Mouse (Mus musculus) brain, adult 2 months (tissue): ENCODE measurements around the gene Cracr2b.

ENCODE experiments used
- DNase-seq: peaks from one replicate; pipeline ENCODE4 v3.0.0; 2011; ENCODE audit warnings: low read depth, low spot score

Gene Cracr2b

DNA sequence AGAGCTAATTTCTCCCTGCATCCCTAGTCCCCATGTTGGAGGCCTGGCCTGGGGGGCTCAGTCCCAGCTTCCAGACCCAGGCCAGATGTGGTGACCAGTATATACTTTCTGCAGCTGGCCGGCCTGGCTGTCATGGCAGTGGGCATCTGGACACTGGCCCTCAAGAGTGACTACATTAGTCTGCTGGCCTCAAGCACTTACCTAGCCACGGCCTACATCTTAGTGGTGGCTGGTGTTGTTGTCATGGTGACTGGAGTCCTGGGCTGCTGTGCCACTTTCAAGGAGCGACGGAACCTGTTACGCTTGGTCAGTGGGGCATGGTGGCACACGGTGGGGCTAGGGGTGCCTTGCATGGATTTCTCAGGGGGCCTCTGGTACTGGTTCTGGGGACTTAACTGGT, 8.5 kb downstream of the Cracr2b start:
- no peak for DNase-seq

DNA sequence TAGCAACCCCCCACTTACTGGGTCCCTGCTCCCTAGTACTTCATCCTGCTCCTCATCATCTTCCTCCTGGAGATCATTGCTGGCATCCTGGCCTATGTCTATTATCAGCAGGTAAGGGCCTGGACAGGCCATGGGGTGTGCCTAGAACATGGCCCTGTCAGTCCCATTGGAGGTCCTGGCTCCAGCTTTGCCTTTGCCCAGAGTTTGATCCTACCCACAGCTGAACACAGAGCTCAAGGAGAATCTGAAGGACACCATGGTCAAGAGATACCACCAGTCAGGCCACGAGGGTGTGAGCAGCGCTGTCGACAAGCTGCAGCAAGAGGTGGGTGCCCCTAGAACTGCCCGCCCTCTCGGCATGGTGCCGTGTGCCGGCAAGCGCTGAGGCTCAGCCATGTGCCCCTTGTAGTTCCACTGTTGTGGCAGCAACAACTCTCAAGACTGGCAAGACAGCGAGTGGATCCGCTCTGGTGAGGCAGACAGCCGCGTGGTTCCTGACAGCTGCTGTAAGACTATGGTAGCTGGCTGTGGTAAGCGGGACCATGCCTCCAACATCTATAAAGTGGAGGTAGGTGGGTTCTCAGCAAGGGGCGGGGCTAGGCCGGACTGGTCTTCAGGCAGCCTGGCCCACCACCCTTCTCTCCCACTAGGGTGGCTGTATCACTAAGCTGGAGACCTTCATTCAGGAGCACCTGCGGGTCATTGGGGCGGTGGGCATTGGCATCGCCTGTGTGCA, 9.2 kb downstream of the Cracr2b start:
- DNase-seq: no peak

DNA sequence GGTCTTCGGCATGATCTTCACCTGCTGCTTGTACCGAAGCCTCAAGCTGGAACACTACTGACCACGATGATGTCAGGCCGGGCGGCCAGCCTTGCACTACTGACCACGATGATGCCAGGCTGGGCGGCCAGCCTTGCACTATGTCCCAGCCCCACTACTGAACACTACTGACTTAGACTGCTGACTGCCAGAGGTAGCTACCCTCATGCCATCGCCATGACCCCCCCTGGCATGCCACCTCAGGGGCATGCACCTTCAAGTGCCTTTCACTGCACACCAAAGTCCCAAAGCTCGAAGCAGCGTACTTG, 9.7 kb downstream of the Cracr2b start:
- DNase-seq: no peak

DNA sequence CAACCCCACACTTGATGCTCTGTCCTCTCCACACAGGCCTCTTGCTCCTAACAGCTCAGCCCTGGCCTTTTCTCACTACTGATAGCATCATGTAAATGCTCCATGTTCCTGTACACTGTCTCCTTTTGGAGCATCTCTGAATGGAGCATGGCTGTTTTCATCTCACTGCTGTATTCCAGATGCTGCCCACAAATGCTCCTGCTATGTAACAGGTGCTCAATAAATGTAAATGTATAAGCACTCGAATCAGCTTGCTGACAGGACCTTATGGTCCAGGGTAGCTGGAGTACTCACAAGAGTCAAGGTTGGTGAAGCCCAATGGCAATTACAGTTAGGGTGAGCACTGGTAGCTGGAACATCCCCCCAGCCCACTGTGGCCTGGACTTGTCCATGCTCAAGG, 10.3 kb downstream of the Cracr2b start:
- no peak for DNase-seq

DNA sequence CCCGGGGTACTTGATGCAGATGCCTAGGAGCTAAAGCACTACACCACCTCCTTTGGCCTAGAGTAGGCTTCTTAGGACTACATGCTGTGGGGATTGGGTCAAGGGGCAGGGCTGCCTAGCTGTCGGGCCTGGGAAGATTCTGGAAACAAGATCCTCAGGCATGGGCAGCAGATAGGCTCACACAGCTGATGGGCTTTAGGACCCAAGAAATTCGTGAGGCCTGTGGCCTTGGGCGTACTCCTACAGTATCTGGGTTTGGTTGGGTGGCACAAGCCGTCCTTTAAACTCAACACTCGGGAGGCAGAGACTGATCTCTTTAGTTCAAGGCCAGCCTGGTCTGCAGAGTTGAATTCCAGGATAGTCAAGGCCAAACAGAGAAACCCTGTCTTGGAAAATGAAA, 11.3 kb downstream of the Cracr2b start:
- no peak for DNase-seq

DNA sequence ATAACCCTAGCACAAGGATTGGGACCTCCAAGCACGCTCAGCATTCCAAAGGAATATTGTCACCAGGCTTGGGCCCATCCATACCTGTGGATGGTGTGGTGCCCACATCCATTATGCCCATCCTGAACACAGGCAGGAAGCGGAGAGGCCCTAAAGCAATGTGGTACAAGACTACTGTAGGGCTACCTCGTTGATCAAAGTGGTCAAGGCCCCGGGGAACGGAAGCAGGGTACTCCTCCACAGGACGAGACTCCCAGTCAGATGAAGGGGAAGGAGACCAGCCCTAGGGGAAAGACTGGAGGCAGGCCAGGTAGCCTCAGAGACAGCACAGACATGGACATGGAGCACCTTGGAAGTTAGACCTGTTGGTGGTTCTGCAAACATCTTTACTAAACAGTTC, 11.9 kb downstream of the Cracr2b start:
- no peak for DNase-seq

DNA sequence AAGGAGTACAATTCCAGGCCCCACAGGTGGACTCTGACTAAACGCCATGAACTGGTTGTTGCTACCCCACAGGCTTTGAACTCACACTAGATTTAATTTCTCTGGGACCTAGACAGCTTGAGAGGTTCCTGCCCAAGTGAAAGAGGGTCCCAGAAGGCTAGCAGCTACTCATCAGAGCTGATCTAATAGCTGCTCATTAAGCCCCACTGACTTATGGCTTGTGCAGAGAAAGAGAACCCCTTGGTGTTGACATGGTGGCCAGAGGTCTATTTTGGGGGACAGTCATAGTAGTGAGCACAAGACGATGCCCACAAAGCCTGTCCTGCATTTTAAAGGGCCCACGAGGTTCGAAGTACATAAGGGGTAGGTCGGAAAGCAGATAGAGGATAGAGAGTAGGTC, 13.3 kb downstream of the Cracr2b start:
- DNase-seq: no peak

DNA sequence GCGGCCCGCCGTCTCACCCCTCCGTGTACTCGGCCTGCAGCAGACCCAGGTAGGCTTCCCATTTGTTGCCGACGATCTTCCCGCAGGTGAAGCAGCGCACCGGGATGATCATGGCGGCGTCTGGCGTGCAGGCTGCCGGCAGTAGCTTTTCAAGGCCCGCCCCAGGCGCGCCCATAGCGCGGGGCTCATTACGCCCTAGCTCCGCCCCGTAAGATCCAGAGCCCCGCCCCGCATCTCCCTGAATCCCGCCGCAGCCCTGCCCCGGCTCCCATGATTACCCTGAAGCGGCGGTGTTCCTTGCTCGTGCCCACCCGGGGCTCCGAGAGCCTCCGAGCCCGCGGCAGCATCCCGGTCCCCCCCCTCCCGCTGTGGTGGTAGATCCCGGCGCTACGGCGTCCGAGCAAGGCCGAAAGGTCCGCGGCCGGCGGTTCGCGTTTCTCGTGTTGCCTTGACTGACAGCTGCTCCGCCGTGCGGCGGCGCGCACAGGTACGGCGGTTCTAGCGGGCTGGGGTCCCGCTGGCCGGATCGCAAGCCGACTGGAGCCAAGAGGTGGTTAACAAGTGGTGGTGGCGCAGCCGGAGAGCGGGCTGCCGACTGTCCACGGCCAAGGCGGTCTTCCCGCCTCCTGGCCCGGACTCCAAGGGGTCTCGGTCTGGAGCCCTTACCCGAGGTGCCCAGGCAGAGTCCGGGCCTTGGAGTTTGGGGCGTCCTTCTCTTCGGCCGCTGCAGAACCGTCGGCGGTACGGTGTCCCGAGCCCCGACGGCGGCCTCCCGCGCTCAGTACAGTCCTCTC, 14.3 kb downstream of the Cracr2b start, which contains the start of the genes Polr2l and Tspan4:
Gene Polr2l (minus strand): TSS at position 122 of the 794 bp plus-strand sequence.
Gene Tspan4 (plus strand): TSS at position 230 of the 794 bp plus-strand sequence.
- peak; percentile 94 for DNase-seq

DNA sequence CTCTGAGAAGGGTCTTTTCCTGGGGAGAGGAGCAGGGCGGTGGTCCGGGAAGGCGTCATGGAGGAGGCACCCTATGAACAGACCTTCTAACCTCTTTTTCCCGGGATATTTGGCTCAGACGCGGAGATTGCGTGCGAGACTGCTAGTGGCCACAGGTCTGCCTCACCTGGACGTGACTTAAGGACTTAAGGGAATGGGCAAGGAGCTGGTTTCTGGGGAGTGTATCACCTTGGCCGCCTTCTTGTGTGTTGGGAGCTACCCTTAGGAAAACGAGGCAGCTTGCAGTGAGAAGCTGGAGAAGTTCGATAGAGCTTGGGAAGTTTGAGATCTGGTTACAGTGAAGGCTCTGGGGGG, 14.9 kb downstream of the Cracr2b start:
- DNase-seq: no peak

DNA sequence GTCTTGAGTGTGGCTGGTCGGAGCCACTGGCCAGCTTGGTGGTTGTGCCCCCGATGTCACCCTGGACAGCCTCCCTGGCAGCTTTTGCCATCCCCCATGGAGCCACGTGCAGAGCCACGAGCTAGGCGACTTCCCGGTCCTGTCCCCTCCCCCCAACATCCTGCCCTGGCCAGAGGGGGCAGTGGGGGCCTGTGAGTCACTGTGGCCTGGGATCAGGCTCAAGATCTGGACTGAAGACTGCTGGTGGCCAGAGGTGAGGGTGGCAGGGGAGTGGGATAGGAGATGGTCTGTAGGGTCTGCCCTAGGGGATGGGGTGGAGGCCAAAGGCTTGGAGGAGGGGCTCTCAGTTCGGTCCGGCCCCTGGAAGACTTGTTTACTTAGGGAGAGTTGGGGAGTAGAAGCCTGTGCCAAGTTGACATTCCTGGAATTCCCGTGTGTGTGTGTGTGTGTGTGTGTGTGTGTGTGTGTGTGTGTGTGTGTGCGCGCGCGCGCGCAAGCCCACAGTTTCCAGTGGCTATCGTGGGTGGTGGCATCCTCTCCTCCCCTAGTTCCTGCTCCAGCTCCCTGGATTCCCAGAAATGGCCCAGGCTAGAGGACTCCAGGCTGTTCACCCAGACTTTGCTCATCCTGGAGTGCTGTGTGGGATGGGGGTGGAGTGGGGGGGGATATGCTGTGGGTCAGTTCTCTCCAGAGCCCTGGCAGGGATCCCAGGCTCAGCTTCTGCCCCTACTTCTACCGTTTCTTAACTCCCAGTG, 15.5 kb downstream of the Cracr2b start:
- peak; percentile 62 for DNase-seq

DNA sequence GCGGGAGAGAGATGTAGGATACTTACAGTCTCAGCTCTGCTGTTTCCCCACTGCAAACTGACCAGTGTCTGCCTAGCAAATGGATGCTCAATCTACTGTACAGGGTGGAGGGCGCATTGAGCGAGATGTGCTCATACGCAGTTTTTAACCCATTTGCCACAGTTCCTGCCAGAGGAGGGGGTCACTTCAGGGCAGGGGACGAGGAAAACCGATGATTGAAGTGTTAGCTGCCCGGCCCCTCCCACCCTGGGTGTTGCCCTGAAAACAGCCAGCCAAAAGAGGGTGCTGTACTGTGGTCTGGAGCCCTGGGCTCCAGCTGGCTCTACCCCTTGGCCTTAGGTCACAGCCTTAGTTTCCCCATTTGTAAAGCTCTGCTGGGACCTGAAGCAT, 16.1 kb downstream of the Cracr2b start:
- no peak for DNase-seq

DNA sequence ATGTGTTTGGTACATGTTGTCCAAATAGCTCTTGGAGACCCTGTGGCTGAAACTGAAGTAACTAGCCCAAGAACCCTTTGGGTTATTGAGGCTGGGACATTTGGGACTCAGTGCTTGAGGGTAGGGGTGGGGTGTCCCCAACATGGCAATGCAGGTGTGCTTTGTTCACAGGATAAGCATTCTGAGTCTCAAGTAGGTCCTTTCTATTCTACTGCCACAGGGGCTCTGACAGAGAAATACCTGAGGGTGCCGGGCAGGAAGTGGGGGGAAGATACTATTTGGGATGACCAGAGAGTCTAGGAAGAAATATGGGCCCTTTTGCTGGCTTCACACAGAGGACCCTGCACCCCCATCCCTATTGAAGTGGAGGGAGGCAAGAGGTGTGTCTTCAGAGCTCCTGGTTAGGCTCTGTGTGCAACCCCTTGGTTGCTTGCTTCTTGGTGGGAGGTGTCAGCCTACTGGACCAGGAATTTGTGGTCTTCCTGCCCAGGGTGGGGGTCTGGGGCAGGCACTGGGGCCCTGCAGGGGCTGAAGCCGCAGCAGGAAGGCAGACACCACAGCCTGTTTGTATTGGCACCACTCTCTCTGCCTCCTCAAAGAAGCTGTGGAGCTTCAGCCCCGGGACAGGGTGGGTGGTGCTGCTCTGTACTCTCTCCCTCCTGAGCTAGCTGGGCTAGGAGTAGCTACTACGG, 16.8 kb downstream of the Cracr2b start:
- DNase-seq: no peak

DNA sequence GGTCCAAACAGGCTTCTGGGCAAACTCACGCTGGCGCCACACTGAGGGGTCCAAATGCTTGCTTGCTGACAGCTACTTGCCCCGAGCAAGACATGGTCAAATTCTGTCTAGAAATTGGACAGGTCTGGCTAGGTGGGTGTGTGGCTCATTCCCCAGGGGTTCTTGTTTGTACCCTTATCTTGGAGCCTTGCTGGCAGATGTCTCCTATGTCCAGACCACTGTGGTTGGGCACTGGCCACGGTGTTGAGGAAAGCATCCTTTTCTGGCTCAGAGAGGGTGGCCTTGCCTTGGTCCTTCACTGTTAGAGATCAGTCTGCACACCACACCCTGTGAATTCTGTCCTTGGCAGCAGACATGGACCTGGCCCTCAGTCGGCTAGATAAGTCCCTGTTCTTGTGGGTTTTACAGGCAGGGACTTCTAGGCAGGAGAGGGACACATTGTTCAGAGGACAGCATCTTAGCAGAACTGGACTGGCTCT, 17.4 kb downstream of the Cracr2b start:
- no peak for DNase-seq

DNA sequence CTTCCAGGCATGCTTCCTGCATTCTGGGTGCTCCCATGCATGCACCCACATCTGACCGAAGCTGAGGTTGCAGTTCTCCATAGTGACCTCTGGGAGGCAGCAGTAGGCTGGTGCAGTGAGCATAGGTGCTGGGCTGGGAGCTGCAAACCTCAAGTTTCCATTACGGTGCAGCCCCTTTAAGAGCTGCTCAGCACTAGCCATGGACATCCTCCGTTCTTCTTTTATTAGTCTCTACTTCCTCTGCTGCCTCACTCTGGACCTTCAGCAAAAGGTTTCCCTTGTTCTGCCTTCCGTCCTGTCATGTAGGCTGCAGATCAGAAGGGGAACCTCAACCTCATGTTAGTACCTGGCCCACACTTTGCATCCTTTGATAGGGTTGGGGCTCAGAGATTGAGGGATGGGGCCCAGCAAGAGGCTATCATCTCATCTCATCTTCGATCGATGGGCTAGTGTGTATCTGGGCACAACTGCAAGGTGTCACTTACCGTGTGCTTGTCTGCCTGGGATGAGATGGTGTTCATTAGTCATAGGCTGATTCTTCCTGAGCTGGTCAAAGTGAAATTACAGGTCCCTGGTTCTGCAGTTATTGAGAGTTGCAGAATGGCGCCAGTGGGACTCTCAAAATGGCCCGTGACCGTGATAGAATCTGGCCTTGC, 20.1 kb downstream of the Cracr2b start:
- peak; percentile 96 for DNase-seq

DNA sequence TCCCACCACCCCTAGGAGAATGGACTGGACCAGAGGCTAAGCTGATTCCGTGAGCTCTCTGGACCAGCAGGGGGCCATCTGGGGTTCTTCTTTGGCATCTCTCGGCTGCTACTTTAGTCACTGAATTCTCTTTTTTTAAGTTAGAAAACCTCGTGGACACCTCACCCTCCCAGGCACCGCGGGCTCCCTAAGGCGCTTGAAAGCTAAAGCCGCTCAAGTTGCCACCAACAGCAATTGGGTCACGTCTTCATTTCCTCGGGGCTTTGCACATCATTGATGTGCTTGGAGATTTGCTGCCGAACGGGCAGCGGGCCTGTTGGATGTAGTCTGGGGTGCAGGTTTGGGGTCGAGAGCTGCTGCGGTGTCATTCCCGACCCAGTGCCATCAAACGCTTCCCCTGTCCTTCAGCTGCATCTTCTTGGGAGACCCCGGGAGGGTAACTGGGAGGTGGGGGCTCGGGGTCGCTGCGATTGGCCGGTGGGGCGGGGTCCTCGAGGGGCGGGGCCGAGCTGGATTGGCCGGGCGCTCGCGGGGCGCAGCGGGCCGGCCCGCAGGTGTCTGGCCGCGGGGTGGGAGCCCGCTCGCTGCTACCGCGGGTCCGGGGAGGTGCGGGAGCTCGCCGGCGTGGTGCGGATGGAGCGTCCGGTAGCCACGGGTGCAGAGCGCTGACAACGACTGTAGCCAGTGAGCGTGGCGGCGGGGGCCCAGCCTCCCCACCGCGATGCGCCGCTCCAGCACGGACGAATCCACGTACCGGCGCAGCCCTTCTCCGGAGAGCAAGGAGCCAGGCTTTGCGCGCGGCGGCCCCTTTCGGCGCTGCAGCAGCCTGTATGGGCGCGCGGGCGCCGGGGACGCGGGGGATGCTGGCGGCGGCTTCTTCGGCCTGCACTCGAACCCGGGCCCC, 20.9 kb downstream of the Cracr2b start:
- DNase-seq: peak; percentile 82

DNA sequence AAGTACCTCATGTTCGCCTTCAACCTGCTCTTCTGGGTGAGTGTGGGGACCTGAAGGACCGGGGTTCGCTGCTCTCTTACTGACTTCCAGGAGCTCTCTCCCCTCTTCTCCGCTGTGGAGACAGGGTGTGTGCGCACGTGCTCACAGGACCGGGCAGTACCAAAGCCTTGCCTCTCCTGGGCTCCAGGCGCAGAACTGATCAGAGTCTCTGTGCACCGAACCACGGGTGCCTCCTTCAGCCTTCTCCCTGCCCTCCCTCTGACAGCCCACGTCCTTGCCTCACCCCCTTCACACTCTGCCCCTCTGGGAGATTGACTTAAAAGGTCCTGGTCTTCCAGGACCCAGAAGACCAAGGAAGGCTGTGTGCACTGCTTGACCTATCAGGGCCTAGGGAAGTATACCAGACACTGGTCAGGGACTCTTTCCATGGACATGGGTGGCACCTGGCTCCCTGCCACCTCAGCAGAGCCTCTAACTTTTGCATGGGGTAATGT, 21.7 kb downstream of the Cracr2b start:
- peak; percentile 43 for DNase-seq

DNA sequence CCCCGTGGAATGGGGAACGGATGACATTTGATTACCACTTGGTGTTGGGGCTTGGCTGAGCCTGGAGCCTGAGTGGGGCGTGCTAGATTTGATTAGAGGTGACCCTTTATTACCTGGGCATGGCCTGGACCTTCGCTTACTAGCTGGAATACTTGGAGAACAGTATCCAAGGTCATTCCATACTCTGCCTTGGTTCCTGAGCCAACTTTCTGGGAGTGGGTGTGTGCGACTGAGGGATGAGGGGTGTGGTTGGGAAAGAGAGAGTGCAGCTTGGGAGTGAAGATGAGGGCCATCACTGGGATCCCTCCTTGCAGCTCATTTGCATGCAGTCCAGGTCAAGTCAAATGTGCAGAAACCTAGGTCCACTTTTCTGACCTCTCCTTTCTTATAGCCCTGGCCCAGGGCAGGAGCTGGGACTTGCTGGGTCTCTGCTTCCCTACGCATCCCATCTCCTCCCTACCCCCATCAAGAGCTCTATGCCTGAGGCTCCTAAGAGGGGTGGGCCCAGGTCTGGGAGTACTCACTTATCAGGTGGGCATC, 22.3 kb downstream of the Cracr2b start:
- no peak for DNase-seq

DNA sequence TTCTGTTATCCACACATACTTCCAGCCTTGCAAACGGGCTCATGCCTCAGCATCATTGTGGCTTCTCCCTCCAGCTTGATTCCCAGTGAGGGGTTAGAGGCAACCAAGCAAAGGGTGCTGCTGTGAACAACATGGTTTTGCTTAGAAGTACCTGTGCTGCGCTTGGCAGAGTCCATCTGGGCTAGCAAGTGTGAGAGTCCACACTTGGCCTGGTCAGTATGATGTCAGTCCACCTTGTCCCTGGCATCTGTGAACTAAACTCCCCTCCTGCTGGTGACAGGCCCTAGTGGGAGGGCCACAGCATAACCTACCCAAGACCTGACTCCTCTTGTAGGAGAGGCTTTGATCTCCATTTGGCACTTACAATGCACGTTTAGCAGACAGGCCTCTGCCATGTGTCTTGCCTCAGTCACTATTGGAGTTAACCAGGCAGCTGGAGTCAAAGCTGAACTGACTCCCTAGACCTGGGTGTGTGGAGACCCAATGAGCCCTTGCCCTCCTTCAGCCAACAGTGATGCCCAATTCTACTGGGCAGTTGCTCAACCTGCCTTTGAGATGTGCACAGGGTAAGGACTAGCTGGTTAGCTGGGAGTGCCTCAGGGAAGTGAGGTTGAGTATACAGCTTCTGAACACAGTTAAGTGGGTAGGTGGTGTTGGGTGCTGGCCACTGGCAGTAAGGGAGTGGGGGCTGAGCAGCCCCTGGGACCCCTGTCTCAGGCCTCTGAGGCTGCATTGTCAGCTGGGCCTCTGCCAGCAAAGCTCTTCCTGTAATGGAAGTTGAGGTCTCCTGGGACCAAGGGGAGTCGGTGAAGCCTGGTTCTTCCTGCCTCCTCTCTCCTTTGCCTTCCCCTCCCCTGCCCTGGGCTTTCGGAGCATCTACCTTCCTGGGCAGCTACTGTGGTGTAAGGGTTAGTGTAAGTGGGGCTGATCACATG, 23.6 kb downstream of the Cracr2b start:
- DNase-seq: peak; percentile 72

DNA sequence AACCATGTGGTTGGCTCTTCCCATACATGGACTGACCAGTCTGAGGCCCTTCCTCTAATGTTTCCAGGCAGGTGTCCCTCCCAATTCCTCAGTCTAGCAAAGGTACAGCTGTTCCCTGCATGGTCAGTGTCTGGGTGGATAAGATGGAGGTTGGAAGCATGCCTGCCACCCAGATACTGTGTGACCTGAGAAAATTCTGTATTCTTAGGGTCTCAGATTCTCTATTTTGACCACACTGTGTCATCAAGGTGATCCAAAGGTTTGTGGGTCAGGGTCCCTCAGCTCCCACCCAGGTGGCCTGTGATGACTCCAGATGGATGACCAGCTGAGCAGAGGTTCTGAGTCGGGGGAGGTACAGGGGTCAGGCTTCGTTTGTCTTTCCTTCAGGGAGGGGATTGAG, 24.3 kb downstream of the Cracr2b start:
- DNase-seq: peak; percentile 44
